Mouse (Mus musculus): ENCODE measurements around the gene Gpr25.

The Gpr25 gene

DNA sequence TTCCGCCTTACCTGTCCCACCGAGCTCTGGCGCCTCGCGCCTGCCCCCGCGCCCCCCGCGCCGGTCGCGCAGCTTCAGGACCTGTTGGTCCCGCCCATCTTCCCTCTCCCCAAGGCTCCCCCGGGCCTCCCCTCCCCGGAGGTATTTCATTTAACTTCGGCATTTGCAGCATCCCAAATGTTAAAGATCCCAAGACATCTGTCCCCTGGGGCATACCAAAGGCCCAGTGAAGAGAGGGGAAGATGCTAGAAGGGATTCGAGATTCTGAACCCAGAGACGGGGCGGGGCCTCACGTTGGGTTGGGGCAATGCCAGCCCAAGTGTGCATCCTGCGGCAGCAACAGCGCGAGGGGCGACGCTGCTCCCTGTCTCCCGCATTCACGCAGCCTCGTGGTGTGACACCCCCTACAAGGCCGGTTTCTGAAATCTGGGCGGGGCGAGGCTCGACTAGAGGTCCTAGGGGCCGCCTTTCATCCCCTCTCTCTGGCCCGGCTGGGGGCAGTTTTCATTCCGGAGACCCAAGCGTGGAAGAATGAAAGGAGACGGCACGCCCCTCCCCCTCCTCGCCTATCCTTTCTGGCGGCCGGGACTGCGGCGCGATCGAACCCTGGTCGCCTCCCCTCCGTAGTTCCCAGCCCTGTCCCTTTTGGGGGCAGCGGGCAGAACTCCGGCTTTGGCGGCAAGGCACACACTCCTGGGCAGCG lies 26.6 kb downstream of the Gpr25 start, which contains the start of gene Inava:
TSS of gene Inava (minus strand) at position 373 of the 703 bp plus-strand sequence.
- peak; percentile 8 to 18 for DNase-seq (ENCODE audit: low spot score in 2 of 2)

DNA sequence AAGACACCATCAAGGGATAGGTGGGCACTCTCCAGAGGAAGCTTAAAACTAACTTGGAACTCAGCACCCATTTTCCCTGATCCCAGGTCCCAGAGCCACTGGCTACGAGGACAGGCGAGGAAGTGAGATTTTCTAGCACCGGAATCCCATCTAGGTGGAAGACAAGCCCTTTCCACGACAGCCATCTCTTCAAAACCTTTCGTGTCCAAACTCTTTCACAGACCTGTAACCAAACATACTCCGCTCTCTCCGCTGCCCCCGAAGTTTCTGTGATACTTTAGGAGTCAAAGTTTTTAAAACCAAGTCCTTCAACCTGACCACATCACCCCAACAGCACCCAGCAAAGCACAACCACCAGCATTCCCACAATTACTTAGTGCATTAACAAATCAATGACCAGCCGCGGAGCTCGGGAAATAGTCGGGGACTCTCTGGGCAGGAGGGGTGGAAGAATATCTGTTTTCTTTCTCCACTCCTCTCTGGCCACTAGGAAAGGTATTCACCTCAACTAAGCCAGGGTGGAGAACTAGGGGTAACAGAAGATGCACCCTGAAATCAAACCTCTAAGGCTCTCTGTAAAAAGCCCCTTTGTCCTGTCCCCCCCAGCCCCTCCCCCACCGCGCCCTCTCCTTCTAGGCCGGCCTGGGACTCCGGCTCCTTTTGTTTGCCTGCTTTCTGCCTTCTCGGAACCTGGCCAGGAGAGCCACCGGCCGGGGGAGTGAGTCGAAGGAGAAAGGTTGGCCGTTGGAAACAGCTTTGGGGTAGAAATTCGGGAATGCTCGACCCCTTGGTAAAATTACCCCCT lies 27.5 kb downstream of the Gpr25 start:
- DNase-seq (ENCODE audit: low spot score in 2 of 2): no peak

GRCm38 (mm10) chr1:136232285-136232926 lies 28.3 kb downstream of the Gpr25 start:
- DNase-seq (ENCODE audit: low spot score in 2 of 2): no peak

- DNase-seq (ENCODE audit: low spot score in 2 of 2): no peak
Measured at GRCm38 (mm10) chr1:136231596-136231995, 29.1 kb downstream of the Gpr25 start.

DNA sequence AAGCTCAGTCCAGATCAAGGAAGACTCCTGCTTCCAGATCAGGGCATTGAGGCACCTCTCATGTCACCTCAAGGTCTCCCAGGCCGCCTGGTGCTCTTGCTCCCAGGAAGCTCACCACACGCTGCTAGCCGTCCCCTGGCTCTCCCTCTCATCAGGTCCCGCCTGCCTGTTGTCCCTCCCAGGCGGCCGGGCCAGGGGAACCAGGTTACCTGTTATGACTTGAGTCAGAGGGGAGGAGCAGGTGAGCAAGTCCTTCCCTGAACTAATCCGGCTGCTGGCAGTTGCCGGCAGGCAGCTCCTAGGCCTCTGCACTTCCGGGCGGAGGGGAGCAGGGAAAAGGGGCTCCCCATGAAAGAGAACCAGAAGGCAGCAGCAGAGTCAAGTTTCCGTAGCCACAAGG lies 30.5 kb downstream of the Gpr25 start:
- DNase-seq (ENCODE audit: low spot score in 2 of 2): no peak

GRCm38 (mm10) chr1:136229040-136229373 lies 31.7 kb downstream of the Gpr25 start:
- DNase-seq (ENCODE audit: low spot score in 2 of 2): no peak

DNA sequence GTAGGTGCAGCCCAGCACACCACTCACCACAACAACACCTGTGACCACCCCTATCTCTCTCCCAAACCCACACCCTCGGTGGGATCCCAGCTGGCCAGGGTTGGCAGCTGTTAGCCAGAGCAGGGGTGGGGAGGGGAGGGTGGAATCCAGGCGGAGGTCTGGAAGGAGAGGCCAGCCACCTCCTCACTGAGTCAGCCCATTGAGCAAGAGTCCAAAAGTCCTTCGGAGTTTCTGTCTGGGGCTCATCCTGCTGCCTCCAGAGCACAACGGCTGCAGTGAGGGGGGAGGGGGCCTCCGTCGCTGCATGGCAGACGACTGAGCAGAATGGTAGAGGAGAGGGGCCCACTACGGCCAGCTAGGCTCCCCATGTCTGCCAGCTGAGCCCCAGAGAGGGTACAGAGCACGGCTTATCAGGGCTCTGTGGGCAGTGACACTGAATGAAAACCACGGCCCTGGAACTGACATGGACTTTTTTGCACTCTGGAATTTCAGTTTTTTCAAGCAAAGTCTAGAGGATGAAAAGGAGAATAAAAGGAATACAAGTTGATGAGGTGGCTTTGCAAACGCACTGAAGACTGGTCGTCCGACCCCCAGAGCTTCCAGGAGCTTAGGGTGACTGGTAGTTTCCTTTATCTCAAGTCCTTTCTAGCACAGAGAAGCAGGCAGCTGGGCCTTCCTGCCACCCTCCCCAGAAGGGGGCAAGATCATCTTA lies 32.2 kb downstream of the Gpr25 start:
- no peak for DNase-seq (ENCODE audit: low spot score in 2 of 2)

DNA sequence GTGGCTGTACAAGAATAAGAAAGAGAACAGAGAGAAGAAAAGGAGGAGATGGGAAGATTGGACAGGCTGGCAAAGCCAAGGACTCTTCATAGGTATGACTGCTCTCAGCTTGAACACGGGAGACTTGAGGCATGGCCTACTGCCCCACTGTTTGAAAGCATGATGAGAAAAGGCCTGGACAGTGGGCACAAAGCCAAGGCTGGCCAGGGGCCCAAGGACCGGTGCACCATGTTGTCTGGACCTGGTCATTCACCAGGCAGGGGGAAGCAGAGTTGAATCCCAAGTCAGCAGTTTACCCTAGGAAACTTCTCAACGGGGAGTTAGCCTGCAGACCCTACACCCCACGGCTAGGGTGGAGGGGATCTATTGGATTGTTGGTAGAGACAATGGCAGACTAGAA lies 32.8 kb downstream of the Gpr25 start:
- no peak for DNase-seq (ENCODE audit: low spot score in 2 of 2)

GRCm38 (mm10) chr1:136226626-136227025 lies 34.0 kb downstream of the Gpr25 start:
- DNase-seq (ENCODE audit: low spot score in 2 of 2): no peak

DNA sequence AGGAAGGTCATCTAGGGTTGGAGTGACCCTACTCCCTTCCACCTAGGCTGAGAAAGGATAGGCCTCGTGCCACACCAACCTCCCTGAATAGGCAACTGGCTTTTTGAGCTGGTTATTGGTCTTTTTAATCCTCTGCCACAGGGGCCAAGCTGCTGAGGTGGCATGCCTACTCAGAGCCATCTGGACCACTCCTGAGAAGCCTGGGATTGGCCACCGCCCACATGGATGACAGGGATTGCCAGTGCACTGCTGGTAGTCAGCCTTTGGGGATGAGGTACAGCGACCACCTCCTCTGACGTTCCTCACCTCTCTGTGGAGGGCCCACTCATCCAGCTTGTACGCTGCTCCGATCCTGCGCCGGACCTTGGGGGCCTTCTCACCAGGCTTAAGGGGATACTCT lies 34.8 kb downstream of the Gpr25 start:
- DNase-seq (ENCODE audit: low spot score in 2 of 2): no peak

DNA sequence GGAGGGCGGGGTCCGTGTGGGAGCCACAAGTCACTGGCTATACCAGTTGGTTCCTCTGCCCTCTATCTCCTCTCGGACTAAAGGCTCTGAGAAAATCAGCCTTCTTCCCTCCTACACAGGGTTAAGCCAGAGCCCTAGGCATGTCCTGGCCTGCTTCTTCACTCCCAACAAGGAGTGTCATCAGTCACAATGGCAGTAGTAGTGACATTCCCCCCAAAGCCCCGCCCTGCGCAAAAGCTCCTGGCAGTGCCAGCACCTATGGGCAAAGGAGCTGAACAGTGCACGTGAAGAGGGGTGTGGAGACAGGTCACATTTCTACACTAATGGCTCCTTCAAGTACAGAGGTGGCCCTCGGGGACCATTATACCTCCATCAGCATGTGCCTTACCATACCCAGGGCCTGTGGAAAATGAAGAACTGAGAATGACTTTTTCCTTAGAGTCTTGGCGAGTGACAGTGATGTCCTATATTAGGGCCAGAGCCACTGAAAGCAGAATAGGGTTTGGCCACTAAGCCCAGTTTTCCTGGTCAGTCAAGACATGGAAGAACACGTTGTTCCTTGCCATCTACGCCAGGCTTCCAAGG lies 36.8 kb downstream of the Gpr25 start:
- no peak for DNase-seq (ENCODE audit: low spot score in 2 of 2)

- no peak for DNase-seq (ENCODE audit: low spot score in 2 of 2)
Measured at GRCm38 (mm10) chr1:136222386-136222785, 38.3 kb downstream of the Gpr25 start.

GRCm38 (mm10) chr1:136220037-136220871 lies 40.4 kb downstream of the Gpr25 start:
- DNase-seq (ENCODE audit: low spot score in 2 of 2): no peak

DNA sequence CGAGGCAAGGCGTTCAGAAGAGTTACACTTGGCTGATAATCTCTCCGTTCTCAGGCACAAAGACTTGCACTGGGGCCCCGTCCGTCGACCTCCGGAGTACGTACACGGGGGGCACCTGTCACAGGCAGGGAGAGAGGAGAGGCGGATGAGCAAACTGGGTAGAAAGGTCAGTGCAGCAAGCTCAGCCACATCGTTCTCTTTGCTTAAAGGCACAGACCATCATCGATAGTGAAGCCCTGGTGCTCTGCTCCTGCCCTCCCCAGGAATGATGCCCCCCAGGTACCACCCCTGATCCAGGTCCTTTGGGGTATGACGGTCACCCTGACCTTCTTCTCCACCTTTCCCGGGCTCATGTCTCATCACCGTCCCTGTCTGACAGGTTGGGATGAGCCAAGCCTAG lies 46.4 kb downstream of the Gpr25 start:
- DNase-seq (ENCODE audit: low spot score in 2 of 2): no peak

DNA sequence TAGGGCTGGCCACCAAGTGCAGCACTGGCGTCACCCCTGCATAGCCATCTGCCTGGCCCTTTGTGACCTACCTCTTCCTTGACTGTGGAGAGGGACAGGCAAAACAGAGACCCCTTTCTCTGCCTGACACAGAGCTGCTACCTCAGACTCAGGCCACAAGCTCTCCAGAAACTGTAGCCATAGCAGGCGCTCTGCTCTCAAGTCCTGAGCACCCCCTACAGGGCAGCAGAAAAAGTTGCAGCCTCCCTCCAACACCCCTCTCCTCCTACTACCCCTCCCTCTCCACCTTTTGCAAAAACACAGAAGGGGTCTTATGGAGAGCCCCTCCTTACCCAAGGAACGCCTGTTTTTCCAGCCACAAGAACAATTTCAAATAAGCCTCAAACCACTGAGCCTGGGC lies 47.9 kb downstream of the Gpr25 start, which contains the start of gene Mroh3:
TSS of gene Mroh3 (minus strand) at position 26 of the 400 bp plus-strand sequence.
- peak in 1 of 2 experiments; percentile 18 for DNase-seq (ENCODE audit: low spot score in 2 of 2)
